Mouse (Mus musculus) thymus, adult 2 months (tissue): ENCODE data around the gene Gse1.

ENCODE experiments used
- CTCF ChIP-seq: fragments of 200-500 bp; IDR thresholded peaks from 2 replicates; pipeline ENCODE4 v1.5.1; 2012; ENCODE audit warnings: mild to moderate bottlenecking, control low read depth, low read length, moderate library complexity, borderline replicate concordance; ENCODE audit not compliant: control insufficient read depth, poor library complexity, insufficient read depth; ENCODE audit errors: extremely low read depth
- POLR2A ChIP-seq: fragments of 200-500 bp; IDR thresholded peaks from 2 replicates; pipeline ENCODE4 v1.6.1; 2012; ENCODE audit warnings: mild to moderate bottlenecking, low read length, control low read depth, moderate library complexity; ENCODE audit not compliant: control insufficient read depth, poor library complexity, insufficient read depth; ENCODE audit errors: extremely low read depth

DNA sequence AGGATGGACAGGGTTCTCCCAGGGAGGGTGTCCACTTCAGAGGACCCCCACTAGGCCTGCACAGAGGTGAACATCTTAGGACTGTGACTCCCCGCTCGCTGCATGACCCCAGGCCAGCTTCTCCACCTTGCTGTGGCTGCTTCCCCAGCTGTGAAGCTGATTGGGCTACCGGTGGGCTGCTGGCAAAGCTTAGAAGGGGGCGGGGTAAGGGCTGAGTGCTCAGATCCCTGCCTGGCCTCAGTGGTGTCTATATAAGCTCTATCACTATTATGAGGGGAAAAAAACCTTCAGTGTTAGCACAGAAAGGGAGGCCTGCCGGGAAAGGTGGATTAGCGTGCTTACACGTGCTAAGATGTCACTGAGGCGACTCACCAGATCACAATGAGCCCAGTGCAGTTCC lies 183.6 kb downstream of the Gse1 start:
- no peak for TF ChIP-seq CTCF
- TF ChIP-seq POLR2A, result no peak
